Mouse (Mus musculus) MEL (cell line): ENCODE measurements around the gene P3h2. TPM values are rescaled to one million over a fixed set of nuclear protein-coding genes. Genes with fewer than 3 reads are reported as not detected.

Experiments
- DNase-seq: peaks from one replicate; pipeline ENCODE4 v3.0.0; 2011; ENCODE audit warnings: low read depth, low spot score
- H3K27ac ChIP-seq: 2 replicates; pipeline ENCODE4 v1.5.1; 2012; ENCODE audit warnings: low read depth, mild to moderate bottlenecking, control low read depth, low read length, moderate library complexity; ENCODE audit not compliant: control insufficient read depth
- H3K27me3 ChIP-seq, 2 experiments: fragments of 150-350 bp in 1 of 2; sonication (generic) in 1 of 2; 2 replicates each; pipeline ENCODE4 v1.6.1; 2012; ENCODE audit warnings: low read length in 2 of 2, mild to moderate bottlenecking in 2 of 2, improper control_type of control experiment in 1 of 2, moderate library complexity in 1 of 2; ENCODE audit not compliant: insufficient read depth in 2 of 2, control insufficient read depth in 1 of 2
- H3K36me3 ChIP-seq, 2 experiments: 2 replicates each; pipeline ENCODE4 v1.6.1; 2012 to 2014; ENCODE audit warnings: low read length in 2 of 2, improper control_type of control experiment in 1 of 2, inconsistent platforms in 1 of 2, mild to moderate bottlenecking in 1 of 2; ENCODE audit not compliant: insufficient read depth in 2 of 2, control insufficient read depth in 1 of 2
- H3K4me1 ChIP-seq, 2 experiments: fragments of 150-350 bp in 1 of 2; sonication (generic) in 1 of 2; 2 replicates each; pipeline ENCODE4 v1.6.1; 2012; ENCODE audit warnings: low read length in 2 of 2, improper control_type of control experiment in 1 of 2, mild to moderate bottlenecking in 1 of 2; ENCODE audit not compliant: insufficient read depth in 2 of 2, control insufficient read depth in 1 of 2
- H3K4me3 ChIP-seq, 2 experiments: fragments of 150-350 bp in 1 of 2; sonication (generic) in 1 of 2; 2 replicates each; pipeline ENCODE4 v1.5.1; 2012; ENCODE audit warnings: low read depth in 2 of 2, low read length in 2 of 2, mild to moderate bottlenecking in 2 of 2, moderate library complexity in 2 of 2, control low read depth in 1 of 2, improper control_type of control experiment in 1 of 2; ENCODE audit not compliant: control insufficient read depth in 1 of 2, insufficient read depth in 1 of 2
- H3K79me2 ChIP-seq: 2 replicates; pipeline ENCODE4 v1.6.1; 2012; ENCODE audit warnings: mild to moderate bottlenecking, low read length, moderate library complexity; ENCODE audit not compliant: control insufficient read depth, poor library complexity, insufficient read depth
- H3K9ac ChIP-seq: 2 replicates; pipeline ENCODE4 v1.6.1; 2012; ENCODE audit warnings: low read depth, mild to moderate bottlenecking, control low read depth, low read length, moderate library complexity; ENCODE audit not compliant: control insufficient read depth, poor library complexity, severe bottlenecking
- H3K9me3 ChIP-seq: fragments of 150-350 bp; sonication (generic); replicated peaks from 2 replicates; pipeline ENCODE4 v1.6.1; 2012; ENCODE audit warnings: mild to moderate bottlenecking, low read length, improper control_type of control experiment, moderate library complexity; ENCODE audit not compliant: insufficient read depth
- CTCF ChIP-seq, 3 experiments: IDR thresholded peaks in 2 of 3; conservative IDR thresholded peaks in 1 of 3; 2 replicates each; pipeline ENCODE4 v1.5.1; 2011 to 2012; ENCODE audit warnings: low read length in 3 of 3, low read depth in 2 of 3, mild to moderate bottlenecking in 2 of 3, improper control_type of control experiment in 1 of 3, inconsistent platforms in 1 of 3, mixed read lengths in 1 of 3, moderate library complexity in 1 of 3; ENCODE audit not compliant: control insufficient read depth in 1 of 3, insufficient read depth in 1 of 3, poor library complexity in 1 of 3, severe bottlenecking in 1 of 3
- EP300 ChIP-seq, 2 experiments: IDR thresholded peaks; 2 replicates each; pipeline ENCODE4 v1.6.1; 2011; ENCODE audit warnings: improper control_type of control experiment in 2 of 2, low read length in 2 of 2, low read depth in 1 of 2, mild to moderate bottlenecking in 1 of 2
- GABPA ChIP-seq: IDR thresholded peaks from 2 replicates; pipeline ENCODE4 v1.6.1; 2012; ENCODE audit warnings: low read depth, mild to moderate bottlenecking, inconsistent platforms, low read length, improper control_type of control experiment, moderate library complexity
- GATA1 ChIP-seq: IDR thresholded peaks from 2 replicates; pipeline ENCODE4 v1.6.1; 2011; ENCODE audit warnings: low read depth, low read length, improper control_type of control experiment
- KAT2A ChIP-seq: conservative IDR thresholded peaks from 2 replicates; pipeline ENCODE4 v1.6.1; 2012; ENCODE audit warnings: low read depth, low read length, improper control_type of control experiment, inconsistent platforms
- MAFK ChIP-seq: IDR thresholded peaks from 2 replicates; pipeline ENCODE4 v1.6.1; 2011; ENCODE audit warnings: low read depth, mild to moderate bottlenecking, low read length, improper control_type of control experiment, borderline replicate concordance
- MAZ ChIP-seq: IDR thresholded peaks from 2 replicates; pipeline ENCODE4 v1.6.1; 2012; ENCODE audit warnings: low read depth, mild to moderate bottlenecking, inconsistent platforms, low read length, improper control_type of control experiment
- MXI1 ChIP-seq: IDR thresholded peaks from 2 replicates; pipeline ENCODE4 v1.6.1; 2011; ENCODE audit warnings: mild to moderate bottlenecking, low read depth, low read length, improper control_type of control experiment
- MYB ChIP-seq: IDR thresholded peaks from 2 replicates; pipeline ENCODE4 v1.6.1; 2011; ENCODE audit warnings: mild to moderate bottlenecking, low read depth, low read length, improper control_type of control experiment
- POLR2A ChIP-seq, 2 experiments: IDR thresholded peaks; 2 replicates each; pipeline ENCODE4 v1.6.1; 2011 to 2012; ENCODE audit warnings: low read length in 2 of 2, mild to moderate bottlenecking in 2 of 2, control low read depth in 1 of 2, improper control_type of control experiment in 1 of 2, low read depth in 1 of 2, moderate library complexity in 1 of 2; ENCODE audit not compliant: control insufficient read depth in 1 of 2, insufficient read depth in 1 of 2, poor library complexity in 1 of 2
- POLR2AphosphoS2 ChIP-seq: IDR thresholded peaks from 2 replicates; pipeline ENCODE4 v1.6.1; 2011; ENCODE audit warnings: low read length, improper control_type of control experiment
- RAD21 ChIP-seq: IDR thresholded peaks from 2 replicates; pipeline ENCODE4 v1.6.1; 2011; ENCODE audit warnings: mild to moderate bottlenecking, low read depth, low read length, improper control_type of control experiment
- RCOR1 ChIP-seq: IDR thresholded peaks from 2 replicates; pipeline ENCODE4 v1.6.1; 2012; ENCODE audit warnings: low read depth, mild to moderate bottlenecking, inconsistent platforms, low read length, improper control_type of control experiment
- SMC3 ChIP-seq: IDR thresholded peaks from 2 replicates; pipeline ENCODE4 v1.6.1; 2011; ENCODE audit warnings: low read depth, low read length, improper control_type of control experiment
- TAL1 ChIP-seq: IDR thresholded peaks from 2 replicates; pipeline ENCODE4 v1.6.1; 2012; ENCODE audit warnings: mild to moderate bottlenecking, inconsistent platforms, low read length, moderate library complexity, mixed read lengths
- TBP ChIP-seq: IDR thresholded peaks from 2 replicates; pipeline ENCODE4 v1.8.0; 2011; ENCODE audit warnings: low read depth, low read length, improper control_type of control experiment
- USF1 ChIP-seq: IDR thresholded peaks from 2 replicates; pipeline ENCODE4 v1.6.1; 2014; ENCODE audit warnings: low read depth, mild to moderate bottlenecking, inconsistent platforms, low read length, improper control_type of control experiment, moderate library complexity
- USF2 ChIP-seq, 2 experiments: IDR thresholded peaks; 2 replicates each; pipeline ENCODE4 v1.6.1; 2011 to 2012; ENCODE audit warnings: improper control_type of control experiment in 2 of 2, low read length in 2 of 2, borderline replicate concordance in 1 of 2, inconsistent platforms in 1 of 2, low read depth in 1 of 2, mild to moderate bottlenecking in 1 of 2; ENCODE audit not compliant: insufficient read depth in 1 of 2
- ZC3H11A ChIP-seq: IDR thresholded peaks from 2 replicates; pipeline ENCODE4 v1.6.1; 2012; ENCODE audit warnings: low read depth, mild to moderate bottlenecking, inconsistent platforms, low read length, improper control_type of control experiment
- polyA plus RNA-seq, 2 experiments: library from polyadenylated mRNA; stranded (reverse) in 1 of 2; unstranded in 1 of 2; fragments of >175 nt in 1 of 2; fragments of >200 nt in 1 of 2; gene quantifications; 2 replicates each; pipeline versions ENCODE4 v1.2.1 to v1.2.4; 2012; ENCODE audit warnings: low replicate concordance in 2 of 2, low read depth in 1 of 2; ENCODE audit not compliant: insufficient read length in 2 of 2, insufficient read depth in 1 of 2, missing spikeins in 1 of 2
- total RNA-seq: library from RNA; depleted of rRNA; stranded (reverse); fragments of 300-350 nt; gene quantifications from 2 replicates; pipeline ENCODE4 v1.2.3, GENCODE M21; 2012

P3h2 gene
- total and polyA plus RNA-seq, 3 experiments: not detected

DNA sequence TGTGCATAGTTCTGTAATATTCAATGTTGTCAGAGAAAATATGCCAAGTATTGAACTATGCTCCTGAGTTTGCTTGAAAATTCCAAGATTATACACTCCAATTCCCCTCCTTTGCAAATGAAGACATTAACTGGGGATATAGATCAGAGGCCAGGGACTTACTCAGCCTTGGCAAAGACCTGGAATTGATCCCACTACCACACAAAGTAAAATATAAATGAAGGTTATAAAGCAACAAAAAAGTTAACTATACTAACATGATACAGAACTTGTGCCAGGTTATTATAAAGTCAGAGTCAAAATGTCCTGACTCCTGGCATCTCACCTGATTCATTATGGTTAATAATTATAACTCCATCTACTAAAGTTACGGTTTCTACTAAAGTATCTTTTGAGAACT lies 18.6 kb downstream of the P3h2 start:
- Histone ChIP-seq H3K27me3 (no peaks in the 10 kb centered on the region), H3K4me1 (no peaks in the 10 kb centered on the region), H3K4me3 (no peak overlapping the region), H3K36me3 (no peaks in the 10 kb centered on the region), H3K27ac (no peak overlapping the region), H3K79me2 (no peaks in the 10 kb centered on the region), H3K9me3 (no peaks in the 10 kb centered on the region), H3K9ac (no peak overlapping the region)
- no peak for DNase-seq
- no peak for TF ChIP-seq GABPA
- no peak for TF ChIP-seq USF2 (IDR thresholded peaks at IDR 0.05; ENCODE audit: borderline replicate concordance in 1 of 2, insufficient read depth in 1 of 2, low read depth in 1 of 2, low read length in 2 of 2)
- TF ChIP-seq POLR2AphosphoS2: no peak
- no peak for TF ChIP-seq MAZ
- TF ChIP-seq POLR2A (IDR thresholded peaks at IDR 0.05; ENCODE audit: control insufficient read depth in 1 of 2, insufficient read depth in 1 of 2, low read depth in 1 of 2, low read length in 2 of 2, poor library complexity in 1 of 2): no peak
- TF ChIP-seq RAD21: no peak
- no peak for TF ChIP-seq GATA1
- TF ChIP-seq RCOR1: no peak

DNA sequence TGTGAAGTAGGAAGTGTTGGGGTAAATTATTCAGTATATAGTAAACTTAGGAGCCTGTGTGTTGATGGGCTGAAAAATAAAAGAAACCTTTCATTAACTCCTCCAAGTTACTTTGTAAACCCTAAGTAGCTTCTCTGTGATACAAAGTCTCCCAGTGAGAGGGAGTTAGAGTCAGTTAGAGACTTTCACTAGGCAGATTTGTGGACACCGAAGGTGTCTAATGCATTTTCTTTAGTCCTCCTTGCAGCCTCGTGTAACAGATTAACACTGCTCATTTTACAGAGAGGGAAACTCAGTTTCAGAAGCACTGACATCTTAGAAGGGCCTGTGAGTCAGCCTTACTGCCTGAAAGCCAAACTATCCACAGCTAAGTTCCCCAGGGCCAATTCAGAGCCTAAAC lies 20.4 kb downstream of the P3h2 start:
- H3K79me2 ChIP-seq: no peaks in the 10 kb centered on the region
- no peaks in the 10 kb centered on the region for H3K36me3 ChIP-seq
- H3K9ac ChIP-seq: no peak overlapping the region
- no peak for DNase-seq
- H3K9me3 ChIP-seq: no peaks in the 10 kb centered on the region
- H3K27ac ChIP-seq: no peak overlapping the region
- no peak overlapping the region for H3K4me3 ChIP-seq
- no peak for TF ChIP-seq TAL1
- no peak for TF ChIP-seq EP300 (IDR thresholded peaks at IDR 0.05; ENCODE audit: low read depth in 1 of 2, low read length in 2 of 2)
- TF ChIP-seq RCOR1: no peak
- no peak for TF ChIP-seq MAFK
- no peak for TF ChIP-seq KAT2A
- TF ChIP-seq USF1: no peak
- TF ChIP-seq CTCF (IDR thresholded peaks at IDR 0.05 in 2 of 3, conservative IDR thresholded peaks at IDR 0.05 in 1 of 3; ENCODE audit: control insufficient read depth in 1 of 3, insufficient read depth in 1 of 3, low read depth in 2 of 3, low read length in 3 of 3, poor library complexity in 1 of 3, severe bottlenecking in 1 of 3): no peak
- TF ChIP-seq MAZ: no peak
- no peak for TF ChIP-seq MYB
- TF ChIP-seq SMC3: no peak
- no peak for TF ChIP-seq POLR2AphosphoS2
- no peak for TF ChIP-seq GATA1
- TF ChIP-seq TBP: no peak
- no peak for TF ChIP-seq MXI1
- no peak for TF ChIP-seq ZC3H11A
- TF ChIP-seq, all 39 proteins: peak for 0
- Histone ChIP-seq H3K4me1 (no peaks in the 10 kb centered on the region), H3K27me3 (no peaks in the 10 kb centered on the region)
